Mouse (Mus musculus): ENCODE measurements around the gene Tomm34.

- TF ChIP-seq POLR2A (IDR thresholded peaks at IDR 0.05; ENCODE audit: insufficient read depth, low read depth, low read length): no peak
- no peak for TF ChIP-seq CTCF (IDR thresholded peaks at IDR 0.05)
Measured at GRCm38 (mm10) chr2:164072109-164072508, 1.1 kb upstream of the Tomm34 start.

Data from heart, adult 2 months (tissue).